Mouse (Mus musculus) CH12.LX (cell line): ENCODE measurements at regions not wholly inside any gene's neighbourhood (a gene's known extent, or its start where the extent isn't known, plus 50 kb on each side); places are given as distances from the start of the nearest gene placed in this dataset.

Source experiments
- DNase-seq: peaks from one replicate; pipeline ENCODE4 v3.0.0-alpha.2; 2013; ENCODE audit errors: extremely low read depth
- H3K27ac ChIP-seq: 2 replicates; pipeline ENCODE4 v1.5.1; 2012; ENCODE audit warnings: low read depth, mild to moderate bottlenecking, control low read depth, moderate library complexity; ENCODE audit not compliant: insufficient read depth
- H3K27me3 ChIP-seq: replicated peaks from 2 replicates; pipeline ENCODE3; 2012; ENCODE audit warnings: inconsistent platforms
- H3K36me3 ChIP-seq, 2 experiments: replicated peaks in 1 of 2; 2 replicates each; pipeline versions ENCODE3 to v1.6.1; 2012; ENCODE audit warnings: inconsistent platforms in 1 of 2, low read length in 1 of 2, mild to moderate bottlenecking in 1 of 2, mixed read lengths in 1 of 2, moderate library complexity in 1 of 2; ENCODE audit not compliant: control insufficient read depth in 1 of 2, insufficient read depth in 1 of 2
- H3K4me1 ChIP-seq, 2 experiments: 2 replicates each; pipeline ENCODE4 v1.6.1; 2012; ENCODE audit warnings: inconsistent platforms in 1 of 2, moderate library complexity in 1 of 2; ENCODE audit not compliant: insufficient read depth in 2 of 2, control insufficient read depth in 1 of 2
- H3K4me2 ChIP-seq: 2 replicates; pipeline ENCODE4 v1.6.1; 2012; ENCODE audit warnings: low read depth, mild to moderate bottlenecking, control low read depth; ENCODE audit not compliant: poor library complexity, insufficient read depth, severe bottlenecking
- H3K4me3 ChIP-seq, 3 experiments: fragments of 150-350 bp in 1 of 3; sonication (generic) in 1 of 3; replicated peaks in 1 of 3; 2 replicates each; pipeline versions ENCODE3 to v1.5.1; 2011 to 2012; ENCODE audit warnings: low read depth in 2 of 3, low read length in 2 of 3, mild to moderate bottlenecking in 2 of 3, moderate library complexity in 2 of 3, control low read depth in 1 of 3, improper control_type of control experiment in 1 of 3, inconsistent platforms in 1 of 3, mixed read lengths in 1 of 3; ENCODE audit not compliant: poor library complexity in 1 of 3
- H3K79me2 ChIP-seq: replicated peaks from 2 replicates; pipeline ENCODE4 v1.6.1; 2012; ENCODE audit warnings: mild to moderate bottlenecking, moderate library complexity; ENCODE audit not compliant: control insufficient read depth, poor library complexity, insufficient read depth, severe bottlenecking; ENCODE audit errors: extremely low read depth
- H3K9ac ChIP-seq: 2 replicates; pipeline ENCODE4 v1.6.1; 2012; ENCODE audit warnings: low read depth, mild to moderate bottlenecking, control low read depth, moderate library complexity; ENCODE audit not compliant: insufficient read depth
- H3K9me3 ChIP-seq: replicated peaks from 2 replicates; pipeline ENCODE3; 2012; ENCODE audit warnings: low read length, inconsistent platforms, mixed read lengths
- CHD1 ChIP-seq: IDR thresholded peaks from 2 replicates; pipeline ENCODE4 v1.6.1; 2012; ENCODE audit warnings: low read depth, low read length, improper control_type of control experiment, inconsistent platforms
- CTCF ChIP-seq, 2 experiments: IDR thresholded peaks in 1 of 2; conservative IDR thresholded peaks in 1 of 2; 2 replicates each; pipeline ENCODE4 v1.5.1; 2011 to 2012; ENCODE audit warnings: low read depth in 2 of 2, low read length in 2 of 2, improper control_type of control experiment in 1 of 2, inconsistent platforms in 1 of 2, mild to moderate bottlenecking in 1 of 2, moderate library complexity in 1 of 2
- GABPA ChIP-seq: IDR thresholded peaks from 2 replicates; pipeline ENCODE4 v1.6.1; 2012; ENCODE audit warnings: low read depth, low read length, improper control_type of control experiment, inconsistent platforms; ENCODE audit not compliant: insufficient replicate concordance
- IRF4 ChIP-seq: IDR thresholded peaks from 2 replicates; pipeline ENCODE4 v1.6.1; 2014; ENCODE audit warnings: low read depth, mild to moderate bottlenecking, inconsistent platforms, low read length, improper control_type of control experiment
- KAT2A ChIP-seq: IDR thresholded peaks from 2 replicates; pipeline ENCODE4 v1.6.1; 2012; ENCODE audit warnings: low read length, improper control_type of control experiment, inconsistent platforms; ENCODE audit not compliant: insufficient replicate concordance
- MAX ChIP-seq: IDR thresholded peaks from 2 replicates; pipeline ENCODE4 v1.6.1; 2011; ENCODE audit warnings: low read length, improper control_type of control experiment
- MAZ ChIP-seq: IDR thresholded peaks from 2 replicates; pipeline ENCODE4 v1.6.1; 2012; ENCODE audit warnings: low read depth, mild to moderate bottlenecking, inconsistent platforms, low read length, improper control_type of control experiment, moderate library complexity
- MEF2A ChIP-seq: IDR thresholded peaks from 2 replicates; pipeline ENCODE4 v1.6.1; 2014; ENCODE audit warnings: low read depth, mild to moderate bottlenecking, inconsistent platforms, low read length, improper control_type of control experiment, borderline replicate concordance
- MXI1 ChIP-seq: IDR thresholded peaks from 2 replicates; pipeline ENCODE4 v1.6.1; 2011; ENCODE audit warnings: mild to moderate bottlenecking, low read depth, low read length, improper control_type of control experiment
- RAD21 ChIP-seq: IDR thresholded peaks from 2 replicates; pipeline ENCODE4 v1.6.1; 2011; ENCODE audit warnings: low read depth, mild to moderate bottlenecking, low read length, improper control_type of control experiment, moderate library complexity
- SIN3A ChIP-seq: IDR thresholded peaks from 2 replicates; pipeline ENCODE4 v1.6.1; 2012; ENCODE audit warnings: low read length, improper control_type of control experiment, inconsistent platforms
- TBP ChIP-seq: conservative IDR thresholded peaks from 2 replicates; pipeline ENCODE4 v1.6.1; 2011; ENCODE audit warnings: low read depth, low read length, improper control_type of control experiment
- TCF12 ChIP-seq: IDR thresholded peaks from 2 replicates; pipeline ENCODE4 v1.6.1; 2014; ENCODE audit warnings: low read depth, mild to moderate bottlenecking, inconsistent platforms, low read length, improper control_type of control experiment
- USF1 ChIP-seq: IDR thresholded peaks from 2 replicates; pipeline ENCODE4 v1.6.1; 2014; ENCODE audit warnings: low read depth, mild to moderate bottlenecking, inconsistent platforms, low read length, improper control_type of control experiment
- dilution Hi-C: fragments of 300-500 bp; cut with MboI; formaldehyde crosslinking; loops from 2 replicates; pipeline ENCODE4 v1.14.3; 2020; ENCODE audit warnings: low sequenced_read_pairs; ENCODE audit not compliant: extremely low pct_unique_long_range_greater_than_20kb, extremely low pct_ligation_motif_present
- in situ Hi-C: fragments of 300-500 bp; cut with MboI; formaldehyde crosslinking; loops from 3 replicates; pipeline ENCODE4 v1.14.3; 2019; ENCODE audit warnings: low sequenced_read_pairs, low pct_ligation_motif_present, low pct_unique_long_range_greater_than_20kb, mixed read lengths

- TF ChIP-seq MAX (no peak), MXI1 (no peak), RAD21 (no peak), GABPA (no peak), TCF12 (no peak), IRF4 (no peak), USF1 (no peak), MEF2A (no peak), TBP (no peak), CHD1 (no peak), MAZ (no peak), KAT2A (no peak), SIN3A (no peak)
- Histone ChIP-seq H3K9me3 (no peaks in the 10 kb centered on the region), H3K27ac (no peak overlapping the region), H3K27me3 (no peaks in the 10 kb centered on the region), H3K9ac (no peak overlapping the region), H3K79me2 (no peaks in the 10 kb centered on the region), H3K36me3 (no peaks in the 10 kb centered on the region), H3K4me1 (peaks cover 0 to 5% of the 10 kb centered on the region in 2 experiments; a peak in 2 of 4 replicates), H3K4me2 (no peak overlapping the region), H3K4me3 (no peak overlapping the region)
- no peak for DNase-seq
- dilution Hi-C loops, result no loop called here
- in situ Hi-C loops, result loop anchor here (25.0 kb wide), 1 partner anchor 1324 kb away; no protein-coding TSS in a partner anchor
Measured at GRCm38 (mm10) chr1:57211046-57211445, 166.4 kb upstream of the 1700066M21Rik start.

- in situ Hi-C loops, result loop anchor here (25.0 kb wide), 1 partner anchor 1326 kb away; no protein-coding TSS in a partner anchor
- H3K4me1 ChIP-seq, result peaks cover 0 to 5% of the 10 kb centered on the region in 2 experiments; a peak in 2 of 4 replicates
- DNase-seq, result no peak
- no peak overlapping the region for H3K27ac ChIP-seq
- H3K4me3 ChIP-seq, result no peak overlapping the region
- dilution Hi-C loops, result no loop called here
- no peaks in the 10 kb centered on the region for H3K9me3 ChIP-seq
- H3K79me2 ChIP-seq, result no peaks in the 10 kb centered on the region
- no peak overlapping the region for H3K9ac ChIP-seq
- no peak overlapping the region for H3K4me2 ChIP-seq
- H3K36me3 ChIP-seq, result no peaks in the 10 kb centered on the region
- TF ChIP-seq CTCF (conservative IDR thresholded peaks at IDR 0.05 in 1 of 2, IDR thresholded peaks at IDR 0.05 in 1 of 2; ENCODE audit: low read depth in 2 of 2, low read length in 2 of 2) (no peak), KAT2A (no peak), CHD1 (no peak), SIN3A (no peak), IRF4 (no peak)
- H3K27me3 ChIP-seq, result no peaks in the 10 kb centered on the region
Measured at GRCm38 (mm10) chr1:57213428-57213874, 164.0 kb upstream of the 1700066M21Rik start.
